Mouse (Mus musculus): ENCODE measurements around the gene Trp63. TPM values are rescaled to one million over a fixed set of nuclear protein-coding genes. Genes with fewer than 3 reads are reported as not detected.

The Trp63 gene
- total and polyA plus RNA-seq, 3 experiments = not detected

DNA sequence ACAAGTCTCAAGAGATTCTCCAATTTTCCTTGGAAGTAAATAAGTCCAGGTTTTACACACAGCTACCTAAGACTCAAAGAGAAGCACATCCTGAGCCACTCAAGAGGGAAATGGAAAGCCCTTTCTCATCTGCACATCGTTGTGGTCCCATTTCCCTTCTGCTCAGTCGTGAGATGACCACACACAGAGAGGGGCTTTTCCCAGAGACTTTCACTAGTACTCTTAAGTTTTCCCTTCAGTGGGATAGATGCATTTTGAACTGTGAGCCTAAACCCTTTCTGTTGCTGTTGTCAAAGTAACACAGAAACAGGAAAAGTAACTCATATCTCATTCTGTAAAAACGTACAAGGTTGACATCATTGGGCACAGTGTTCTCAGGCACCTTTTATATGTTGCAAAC, 20.4 kb upstream of the Trp63 start:
- H3K27me3 ChIP-seq (ENCODE audit: control insufficient read depth in 1 of 2, insufficient read depth in 2 of 2, low read length in 2 of 2) = no peaks in the 10 kb centered on the region
- H3K36me3 ChIP-seq (ENCODE audit: control insufficient read depth in 1 of 2, insufficient read depth in 2 of 2, low read length in 2 of 2) = no peaks in the 10 kb centered on the region
- no peaks in the 10 kb centered on the region for H3K79me2 ChIP-seq (ENCODE audit: control insufficient read depth, insufficient read depth, low read length, poor library complexity)
- no peaks in the 10 kb centered on the region for H3K9me3 ChIP-seq (replicated peaks; ENCODE audit: insufficient read depth, low read length)
- TF ChIP-seq JUND (IDR thresholded peaks at IDR 0.05; ENCODE audit: low read depth, low read length) (no peak), GABPA (IDR thresholded peaks at IDR 0.05; ENCODE audit: low read depth, low read length) (no peak), MAZ (IDR thresholded peaks at IDR 0.05; ENCODE audit: low read depth, low read length) (no peak), ZMIZ1 (IDR thresholded peaks at IDR 0.05; ENCODE audit: low read depth, low read length) (no peak), UBTF (IDR thresholded peaks at IDR 0.05; ENCODE audit: borderline replicate concordance, insufficient read depth, low read depth, low read length) (no peak), BHLHE40 (IDR thresholded peaks at IDR 0.05; ENCODE audit: borderline replicate concordance, low read depth, low read length) (no peak), NELFE (IDR thresholded peaks at IDR 0.05; ENCODE audit: low read depth, low read length) (no peak), ZNF384 (IDR thresholded peaks at IDR 0.05; ENCODE audit: low read depth, low read length) (no peak), CHD1 (IDR thresholded peaks at IDR 0.05; ENCODE audit: low read depth, low read length) (no peak), POLR2AphosphoS5 (IDR thresholded peaks at IDR 0.05; ENCODE audit: borderline replicate concordance, low read depth, low read length) (no peak), CTCF (IDR thresholded peaks at IDR 0.05 in 2 of 3, conservative IDR thresholded peaks at IDR 0.05 in 1 of 3; ENCODE audit: control insufficient read depth in 1 of 3, insufficient read depth in 1 of 3, low read depth in 2 of 3, low read length in 3 of 3, poor library complexity in 1 of 3, severe bottlenecking in 1 of 3) (no peak), HCFC1 (IDR thresholded peaks at IDR 0.05; ENCODE audit: low read depth, low read length) (no peak), KAT2A (conservative IDR thresholded peaks at IDR 0.05; ENCODE audit: low read depth, low read length) (no peak), MYC (IDR thresholded peaks at IDR 0.05; ENCODE audit: low read depth, low read length) (no peak), CHD2 (IDR thresholded peaks at IDR 0.05; ENCODE audit: low read length) (no peak), TAL1 (IDR thresholded peaks at IDR 0.05; ENCODE audit: low read length) (no peak), MAFK (IDR thresholded peaks at IDR 0.05; ENCODE audit: borderline replicate concordance, low read depth, low read length) (no peak), POLR2AphosphoS2 (IDR thresholded peaks at IDR 0.05; ENCODE audit: low read length) (no peak), EP300 (IDR thresholded peaks at IDR 0.05; ENCODE audit: low read depth in 1 of 2, low read length in 2 of 2) (no peak), MXI1 (IDR thresholded peaks at IDR 0.05; ENCODE audit: low read depth, low read length) (no peak)
- H3K27ac ChIP-seq (ENCODE audit: control insufficient read depth, low read depth, low read length) = no peak overlapping the region
- no peaks in the 10 kb centered on the region for H3K4me1 ChIP-seq (ENCODE audit: control insufficient read depth in 1 of 2, insufficient read depth in 2 of 2, low read length in 2 of 2)
- no peak for DNase-seq (ENCODE audit: low read depth, low spot score)
- H3K4me3 ChIP-seq (ENCODE audit: control insufficient read depth in 1 of 2, insufficient read depth in 1 of 2, low read depth in 2 of 2, low read length in 2 of 2) = no peak overlapping the region
- no peak overlapping the region for H3K9ac ChIP-seq (ENCODE audit: control insufficient read depth, low read depth, low read length, poor library complexity, severe bottlenecking)

DNA sequence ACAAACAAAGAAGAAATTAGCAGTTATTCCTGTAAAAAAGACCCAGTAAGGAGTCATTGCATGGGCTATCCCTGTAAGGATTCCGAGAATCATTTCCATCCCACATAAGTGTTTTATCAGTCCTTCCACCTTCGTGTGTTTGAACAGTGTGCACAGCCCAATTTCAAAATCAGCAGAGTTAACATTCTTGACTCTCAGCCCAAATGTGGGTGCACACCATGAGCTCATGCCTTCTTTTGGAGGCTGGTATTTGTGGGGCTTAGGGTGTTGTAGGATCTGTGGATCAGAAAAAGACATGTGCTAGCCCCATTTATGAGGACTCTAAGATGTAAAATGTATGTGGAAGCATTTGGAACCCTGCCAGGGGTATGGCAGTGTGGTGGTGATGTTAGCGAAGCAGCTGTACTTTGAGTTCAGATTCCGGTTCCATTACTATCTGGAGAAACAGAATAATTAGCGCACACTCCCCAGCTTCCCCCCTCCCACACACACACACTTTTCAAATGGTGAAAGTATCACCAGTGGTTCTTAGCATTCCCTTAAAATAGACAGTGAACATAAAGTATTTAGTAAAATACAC, 9.6 kb upstream of the Trp63 start:
- Histone ChIP-seq H3K9ac (ENCODE audit: control insufficient read depth, low read depth, low read length, poor library complexity, severe bottlenecking) (no peak overlapping the region), H3K79me2 (ENCODE audit: control insufficient read depth, insufficient read depth, low read length, poor library complexity) (no peaks in the 10 kb centered on the region), H3K4me1 (ENCODE audit: control insufficient read depth in 1 of 2, insufficient read depth in 2 of 2, low read length in 2 of 2) (no peaks in the 10 kb centered on the region), H3K27me3 (ENCODE audit: control insufficient read depth in 1 of 2, insufficient read depth in 2 of 2, low read length in 2 of 2) (no peaks in the 10 kb centered on the region), H3K36me3 (ENCODE audit: control insufficient read depth in 1 of 2, insufficient read depth in 2 of 2, low read length in 2 of 2) (no peaks in the 10 kb centered on the region), H3K4me3 (ENCODE audit: control insufficient read depth in 1 of 2, insufficient read depth in 1 of 2, low read depth in 2 of 2, low read length in 2 of 2) (no peak overlapping the region), H3K27ac (ENCODE audit: control insufficient read depth, low read depth, low read length) (no peak overlapping the region), H3K9me3 (replicated peaks; ENCODE audit: insufficient read depth, low read length) (no peaks in the 10 kb centered on the region)
- TF ChIP-seq ZKSCAN1 (IDR thresholded peaks at IDR 0.05; ENCODE audit: low read depth, low read length) = no peak
- no peak for TF ChIP-seq MXI1 (IDR thresholded peaks at IDR 0.05; ENCODE audit: low read depth, low read length)
- TF ChIP-seq ZNF384 (IDR thresholded peaks at IDR 0.05; ENCODE audit: low read depth, low read length) = no peak
- no peak for TF ChIP-seq GATA1 (IDR thresholded peaks at IDR 0.05; ENCODE audit: low read depth, low read length)
- no peak for TF ChIP-seq CHD2 (IDR thresholded peaks at IDR 0.05; ENCODE audit: low read length)
- no peak for TF ChIP-seq RCOR1 (IDR thresholded peaks at IDR 0.05; ENCODE audit: low read depth, low read length)
- DNase-seq (ENCODE audit: low read depth, low spot score) = no peak
